Mouse (Mus musculus) retina, embryonic 14.5 days (tissue): ENCODE results near the gene 4930524N10Rik.

Experiments used
- DNase-seq: peaks from one replicate; pipeline ENCODE4 v3.0.0-alpha.2; 2015; ENCODE audit warnings: low spot score

Gene 4930524N10Rik

GRCm38 (mm10) chrX:154343292-154343691, at the start of gene 4930524N10Rik:
4930524N10Rik (minus strand) TSS chrX:154343392.
- DNase-seq = no peak

- DNase-seq = no peak
Observed at GRCm38 (mm10) chrX:154350042-154350441, 6.8 kb upstream of the 4930524N10Rik start.

DNA sequence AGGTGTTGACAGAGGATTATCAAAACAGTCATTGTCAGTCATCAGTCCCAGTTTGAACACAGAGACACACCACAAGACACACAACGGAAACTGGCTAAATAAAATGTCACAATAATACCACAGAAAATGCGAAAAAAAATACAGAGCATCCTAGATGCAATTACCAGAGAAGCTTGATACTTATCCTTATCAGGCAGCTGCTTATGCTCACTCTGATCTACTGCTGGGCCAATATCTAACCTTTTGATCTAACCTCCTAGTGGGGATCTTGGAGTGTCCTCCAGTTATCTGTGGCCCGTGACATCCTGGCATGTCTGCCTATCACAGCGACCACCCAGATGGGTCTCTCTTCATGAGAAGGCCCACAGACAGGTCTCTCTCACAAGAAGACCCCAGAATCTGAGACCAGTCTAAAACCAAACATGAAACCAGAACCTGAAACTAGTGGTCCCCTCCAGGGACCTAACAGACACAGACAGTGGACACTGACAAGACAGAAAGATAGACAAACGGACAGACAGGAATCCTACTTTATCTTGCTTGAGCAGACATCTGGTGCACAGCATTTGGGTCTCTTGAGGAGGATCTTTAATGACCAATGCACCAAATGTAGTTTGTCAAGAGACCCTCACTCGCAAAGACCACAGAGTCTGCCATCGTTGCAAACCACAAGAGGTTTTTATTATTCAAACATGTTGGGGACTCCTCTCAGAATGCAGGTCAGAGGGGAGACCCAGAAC, 6.3 kb upstream of the 4930524N10Rik start:
- DNase-seq = no peak

DNA sequence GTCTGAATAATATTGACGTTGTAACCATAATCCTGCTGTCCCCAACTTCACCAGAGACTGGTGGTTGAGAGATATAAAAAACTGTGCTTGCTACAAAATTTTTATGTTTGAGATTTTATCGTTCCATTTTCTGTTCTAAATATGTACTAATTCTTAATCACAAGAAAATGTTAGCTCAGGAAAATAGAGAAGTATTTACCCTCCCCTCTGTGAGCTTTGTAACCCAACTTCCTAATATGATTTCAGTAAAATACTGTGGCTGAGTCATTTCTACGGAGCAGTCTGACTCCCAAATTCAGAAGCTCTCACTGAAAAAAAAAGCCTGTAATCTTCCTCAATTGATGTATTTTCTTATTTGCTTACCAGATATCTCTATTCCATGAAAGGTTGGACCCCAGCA, 4.7 kb upstream of the 4930524N10Rik start:
- no peak for DNase-seq
